Mouse (Mus musculus) heart, embryonic 16.5 days (tissue): ENCODE measurements around the gene Ifrd2. TPM values are rescaled to one million over a fixed set of nuclear protein-coding genes. Genes with fewer than 3 reads are reported as not detected.

Experiments
- ATAC-seq: fragments of 200-750 bp; cut with Nextera tagmentation; replicated peaks from 2 replicates; pipeline ENCODE4 v1.8.0; 2017; ENCODE audit warnings: moderate number of reproducible peaks; ENCODE audit not compliant: insufficient read depth, low FRiP score; ENCODE audit errors: extremely low read depth
- H3K27ac ChIP-seq: fragments of 300-500 bp; sonication (generic); 2 replicates; pipeline ENCODE4 v1.5.1; 2014; ENCODE audit warnings: mild to moderate bottlenecking, low read length, control low read depth, moderate library complexity
- H3K27me3 ChIP-seq: fragments of 300-500 bp; sonication (generic); 2 replicates; pipeline ENCODE4 v1.6.1; 2014; ENCODE audit warnings: low read length, mixed read lengths; ENCODE audit not compliant: control insufficient read depth, insufficient read depth
- H3K36me3 ChIP-seq: fragments of 300-500 bp; sonication (generic); 2 replicates; pipeline ENCODE4 v1.6.1; 2014; ENCODE audit not compliant: control insufficient read depth, insufficient read depth
- H3K4me1 ChIP-seq: fragments of 300-500 bp; sonication (generic); 2 replicates; pipeline ENCODE4 v1.6.1; 2014; ENCODE audit warnings: low read length, mixed read lengths; ENCODE audit not compliant: control insufficient read depth, insufficient read depth
- H3K4me2 ChIP-seq: fragments of 300-500 bp; sonication (generic); 2 replicates; pipeline ENCODE4 v1.6.1; 2014; ENCODE audit warnings: low read depth, mild to moderate bottlenecking, control low read depth, low read length
- H3K4me3 ChIP-seq: fragments of 300-500 bp; sonication (generic); 2 replicates; pipeline ENCODE4 v1.5.1; 2014; ENCODE audit warnings: mild to moderate bottlenecking, control low read depth, low read length
- H3K9ac ChIP-seq: fragments of 300-500 bp; sonication (generic); 2 replicates; pipeline ENCODE4 v1.6.1; 2014; ENCODE audit warnings: low read length, control low read depth
- H3K9me3 ChIP-seq: fragments of 300-500 bp; sonication (generic); replicated peaks from 2 replicates; pipeline ENCODE4 v1.6.1; 2016; ENCODE audit warnings: low read length; ENCODE audit not compliant: control insufficient read depth
- WGBS: fragments of 180-500 bp; shearing (Covaris S2); extraction: QIAGEN DNeasy Blood & Tissue Kit; methylation state at CpG from one replicate; pipeline ENCODE4 v1.1.7; 2014; 5-methylcytosine and 5-hydroxymethylcytosine counted together
- polyA plus RNA-seq: library from polyadenylated mRNA; unstranded; fragments of >200 nt; fragmentation: Nextera tagmentation; extraction: Ambion mirVana; gene quantifications from 2 replicates; pipeline ENCODE4 v1.2.1, GENCODE M21; 2015

The Ifrd2 gene
- polyA plus RNA-seq, 1 experiment from 2014 or later, result 46.5 TPM

DNA sequence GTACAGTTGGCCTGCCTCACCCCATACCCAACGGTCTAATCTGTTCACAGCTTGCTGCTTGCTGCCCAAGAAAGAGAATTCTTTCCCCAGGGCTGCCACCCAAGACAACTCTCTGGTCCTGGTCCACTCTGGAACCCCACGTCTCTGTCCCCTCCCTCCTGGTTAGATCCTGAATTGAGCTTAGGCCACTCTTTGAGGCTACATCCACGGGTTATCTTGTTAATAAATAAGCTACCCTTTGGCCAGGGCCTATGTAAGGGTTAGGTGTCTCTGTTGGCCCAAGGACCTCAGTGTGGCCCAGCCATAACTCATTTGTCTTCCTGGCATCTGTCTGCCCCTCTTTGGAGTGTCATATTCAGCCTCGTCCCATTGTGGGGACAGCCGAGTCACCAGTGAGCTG, 10.9 kb downstream of the Ifrd2 start:
- no peak overlapping the region for H3K4me2 ChIP-seq
- ATAC-seq, result no peak
- 75% methylated on average over 5 of the region's 5 CpGs for WGBS
- H3K36me3 ChIP-seq, result peaks cover 8% of the 10 kb centered on the region
- H3K9ac ChIP-seq, result no peak overlapping the region
- H3K27ac ChIP-seq, result no peak overlapping the region
- no peaks in the 10 kb centered on the region for H3K9me3 ChIP-seq
- H3K4me1 ChIP-seq, result peaks cover 23% of the 10 kb centered on the region
- no peak overlapping the region for H3K4me3 ChIP-seq
- no peaks in the 10 kb centered on the region for H3K27me3 ChIP-seq

DNA sequence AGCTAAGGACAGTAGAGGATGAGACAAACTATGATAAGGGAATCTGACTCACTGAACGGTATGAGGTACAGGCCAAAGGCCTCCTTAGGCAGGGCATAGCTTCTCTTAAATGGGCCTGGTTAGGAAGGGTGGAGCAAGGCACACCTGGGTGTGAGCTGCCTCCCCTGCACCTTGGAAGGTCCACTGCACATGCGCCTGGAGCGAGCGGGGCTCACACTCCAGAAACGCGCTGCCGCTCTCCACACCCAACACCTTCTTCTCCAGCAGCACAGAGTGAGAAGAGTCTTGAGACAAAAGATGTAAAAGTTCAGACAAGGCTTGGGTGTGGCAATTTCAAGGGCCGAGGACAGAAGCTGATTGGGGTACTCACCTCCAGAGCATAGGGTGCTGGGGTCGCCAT, 12.0 kb downstream of the Ifrd2 start:
- Histone ChIP-seq H3K36me3 (no peaks in the 10 kb centered on the region; the same call in 1 of the 2 replicates), H3K27me3 (no peaks in the 10 kb centered on the region), H3K4me3 (no peak overlapping the region), H3K9me3 (no peaks in the 10 kb centered on the region), H3K9ac (no peak overlapping the region), H3K27ac (no peak overlapping the region), H3K4me2 (no peak overlapping the region), H3K4me1 (peaks cover 13% of the 10 kb centered on the region)
- ATAC-seq, result no peak
- 86% methylated on average over 9 of the region's 9 CpGs for WGBS

GRCm38 (mm10) chr9:107599842-107600241, 12.4 kb downstream of the Ifrd2 start:
- no peaks in the 10 kb centered on the region for H3K36me3 ChIP-seq
- H3K4me3 ChIP-seq, result no peak overlapping the region
- H3K4me1 ChIP-seq, result peaks cover 15% of the 10 kb centered on the region
- H3K27me3 ChIP-seq, result no peaks in the 10 kb centered on the region
- 68% methylated on average over 14 of the region's 14 CpGs for WGBS
- ATAC-seq, result no peak
- no peak overlapping the region for H3K9ac ChIP-seq
- H3K27ac ChIP-seq, result no peak overlapping the region
- no peaks in the 10 kb centered on the region for H3K9me3 ChIP-seq
- no peak overlapping the region for H3K4me2 ChIP-seq

GRCm38 (mm10) chr9:107600745-107601144, 13.3 kb downstream of the Ifrd2 start:
- no peaks in the 10 kb centered on the region for H3K27me3 ChIP-seq
- ATAC-seq, result no peak
- H3K36me3 ChIP-seq, result no peaks in the 10 kb centered on the region
- no peak overlapping the region for H3K4me2 ChIP-seq
- no peak overlapping the region for H3K27ac ChIP-seq
- H3K9me3 ChIP-seq, result no peaks in the 10 kb centered on the region
- peaks cover 16% of the 10 kb centered on the region for H3K4me1 ChIP-seq
- no peak overlapping the region for H3K4me3 ChIP-seq
- H3K9ac ChIP-seq, result no peak overlapping the region
- WGBS, result 75% methylated on average over 12 of the region's 12 CpGs

- Histone ChIP-seq H3K9ac (no peak overlapping the region), H3K36me3 (no peaks in the 10 kb centered on the region), H3K4me1 (peaks cover 18% of the 10 kb centered on the region), H3K4me3 (no peak overlapping the region), H3K27me3 (no peaks in the 10 kb centered on the region), H3K9me3 (no peaks in the 10 kb centered on the region), H3K27ac (no peak overlapping the region), H3K4me2 (no peak overlapping the region)
- no peak for ATAC-seq
- 82% methylated on average over 11 of the region's 11 CpGs for WGBS
Measured at GRCm38 (mm10) chr9:107601275-107601674, 13.8 kb downstream of the Ifrd2 start.

DNA sequence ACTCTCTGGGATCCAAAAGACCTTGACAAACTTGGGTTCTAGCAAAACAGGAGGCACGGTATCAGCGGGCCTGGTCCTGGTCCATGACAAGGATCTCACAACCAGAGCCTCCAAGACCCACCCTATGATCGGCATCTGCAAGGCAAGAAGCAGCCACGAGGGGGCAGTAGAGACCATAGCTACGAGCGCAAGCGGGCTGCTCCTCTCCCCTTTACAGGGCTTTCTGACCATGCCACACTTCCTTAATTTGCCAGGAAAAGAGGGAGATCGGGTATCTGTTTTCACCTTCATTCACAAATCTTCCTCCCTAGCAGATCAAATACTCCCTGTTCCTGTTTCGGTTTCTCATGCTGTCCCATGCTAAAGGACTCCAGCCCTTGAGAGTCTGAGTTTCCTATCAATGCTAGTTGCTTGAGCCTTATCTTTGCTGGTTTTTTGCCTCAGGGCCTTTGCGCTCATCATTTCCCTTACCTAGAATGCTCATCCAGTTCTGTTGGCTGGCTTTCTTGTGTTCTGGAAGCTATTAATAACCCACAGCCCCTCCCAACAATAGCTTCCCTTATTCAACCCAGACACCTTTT, 14.7 kb downstream of the Ifrd2 start:
- Histone ChIP-seq H3K4me3 (no peak overlapping the region), H3K27me3 (no peaks in the 10 kb centered on the region), H3K4me1 (peaks cover 25% of the 10 kb centered on the region), H3K4me2 (0 out of 2 replicates have a peak overlapping the region, but pooled peaks have one; percentile 13), H3K36me3 (no peaks in the 10 kb centered on the region), H3K9me3 (no peaks in the 10 kb centered on the region), H3K9ac (peak overlapping the region; percentile 38; the same call in 1 of the 2 replicates), H3K27ac (peak overlapping the region; percentile 3; the same call in 1 of the 2 replicates)
- 6% methylated on average over 10 of the region's 10 CpGs for WGBS
- peak; percentile 23; the same call in 1 of the 2 replicates for ATAC-seq

- H3K36me3 ChIP-seq, result no peaks in the 10 kb centered on the region
- H3K4me1 ChIP-seq, result peaks cover 31% of the 10 kb centered on the region
- H3K4me2 ChIP-seq, result no peak overlapping the region
- no peaks in the 10 kb centered on the region for H3K27me3 ChIP-seq
- no peak overlapping the region for H3K4me3 ChIP-seq
- ATAC-seq, result no peak
- no peaks in the 10 kb centered on the region for H3K9me3 ChIP-seq
- WGBS, result 77% methylated on average over 6 of the region's 6 CpGs
- no peak overlapping the region for H3K9ac ChIP-seq
- H3K27ac ChIP-seq, result no peak overlapping the region
Measured at GRCm38 (mm10) chr9:107603251-107603650, 15.8 kb downstream of the Ifrd2 start.

GRCm38 (mm10) chr9:107605041-107605661, 17.7 kb downstream of the Ifrd2 start:
- H3K36me3 ChIP-seq, result no peaks in the 10 kb centered on the region
- H3K9ac ChIP-seq, result peak overlapping the region; percentile 60
- WGBS, result 49% methylated on average over 23 of the region's 23 CpGs
- H3K27ac ChIP-seq, result peak overlapping the region; percentile 36
- no peaks in the 10 kb centered on the region for H3K9me3 ChIP-seq
- H3K4me1 ChIP-seq, result peaks cover 44% of the 10 kb centered on the region
- peak overlapping the region; percentile 15; the same call in 1 of the 2 replicates for H3K4me3 ChIP-seq
- H3K4me2 ChIP-seq, result peak overlapping the region; percentile 33
- ATAC-seq, result no peak
- no peaks in the 10 kb centered on the region for H3K27me3 ChIP-seq

DNA sequence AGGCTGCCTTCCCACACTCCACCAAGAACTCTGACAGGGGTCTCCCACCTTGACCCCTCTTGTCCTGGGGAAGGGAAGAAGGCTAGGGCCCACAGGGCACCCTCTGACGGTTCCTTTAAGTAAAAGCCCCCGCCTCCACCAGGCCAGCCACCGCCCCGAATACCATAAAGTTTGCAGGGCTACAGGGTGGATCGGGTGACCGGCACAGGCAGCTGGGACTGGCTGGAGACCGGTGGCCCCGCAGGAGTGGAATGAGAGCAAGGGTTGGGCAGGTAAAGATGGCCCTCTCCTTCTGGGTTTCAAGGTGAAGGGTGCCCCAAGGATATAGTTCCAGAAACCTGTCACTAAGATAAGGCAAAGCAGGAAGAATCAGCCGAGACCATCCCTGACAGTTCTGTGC, 19.1 kb downstream of the Ifrd2 start:
- Histone ChIP-seq H3K4me2 (peak overlapping the region; percentile 60), H3K9ac (peak overlapping the region; percentile 66), H3K36me3 (no peaks in the 10 kb centered on the region), H3K27ac (peak overlapping the region; percentile 59), H3K4me3 (peak overlapping the region; percentile 39), H3K4me1 (peaks cover 55% of the 10 kb centered on the region), H3K27me3 (no peaks in the 10 kb centered on the region), H3K9me3 (no peaks in the 10 kb centered on the region)
- WGBS, result 22% methylated on average over 9 of the region's 9 CpGs
- ATAC-seq, result no peak
